Mouse (Mus musculus) left cerebral cortex, adult 2 months (tissue): Measurements from ENCODE around the gene Ppp1r13l. TPM values are rescaled to one million over a fixed set of nuclear protein-coding genes. Genes with fewer than 3 reads are reported as not detected.

ENCODE experiments used
- DNase-seq, 2 experiments: peaks; one replicate each; pipeline ENCODE4 v3.0.0; 2021 to 2022; ENCODE audit warnings: low spot score in 2 of 2, mixed read lengths in 1 of 2; ENCODE audit errors: extremely low spot score in 1 of 2
- H3K27ac ChIP-seq: fragments of 200-600 bp; 2 replicates; pipeline ENCODE4 v1.8.1; 2022
- H3K4me3 ChIP-seq: fragments of 200-600 bp; 2 replicates; pipeline ENCODE4 v1.8.1; 2022
- CTCF ChIP-seq: fragments of 200-600 bp; IDR thresholded peaks from 2 replicates; pipeline ENCODE4 v1.8.1; 2022; ENCODE audit warnings: antibody characterized with exemption, mild to moderate bottlenecking, moderate library complexity
- intact Hi-C: fragments of 180-260 bp; cut with DNase I; formaldehyde crosslinking; loops from one replicate; pipeline ENCODE4 v1.15.1; 2025
- microRNA-seq, 2 experiments: library from miRNA; unstranded; fragments of <30 nt; microRNA quantifications; one replicate each; pipeline ENCODE4 v1.2.0; 2021
- total RNA-seq, 2 experiments: library from RNA; stranded (reverse); gene quantifications; 2 replicates each; pipeline ENCODE4 v1.2.3; 2021

Ppp1r13l gene
- total RNA-seq, 2 experiments from 2014 or later = 7.7 to 7.8 TPM

DNA sequence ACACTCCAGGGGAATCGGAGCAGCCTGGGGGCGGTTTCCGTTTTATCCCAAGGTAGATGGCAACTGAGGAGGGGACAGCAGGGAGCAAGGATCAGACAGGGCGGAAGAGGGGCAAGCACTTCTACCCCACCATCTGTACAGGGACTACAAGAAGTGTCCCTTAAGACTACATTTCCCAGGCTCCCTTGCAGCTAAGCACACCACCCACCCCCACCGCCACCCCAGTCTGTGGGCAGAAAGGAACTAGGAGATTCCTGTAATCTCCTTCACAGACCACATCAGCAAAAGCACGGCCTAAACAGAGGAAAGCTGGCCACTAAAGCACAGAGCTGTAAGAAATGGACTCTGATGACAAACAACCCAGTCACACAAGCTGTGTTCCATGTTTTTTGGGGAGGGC is 66.8 kb downstream of the Ppp1r13l start:
- Histone ChIP-seq H3K4me3 (no peak overlapping the region), H3K27ac (peak overlapping the region; percentile 81)
- intact Hi-C loops = no loop called here
- TF ChIP-seq CTCF = no peak
- DNase-seq = peak in 1 of 2 experiments; percentile 51

DNA sequence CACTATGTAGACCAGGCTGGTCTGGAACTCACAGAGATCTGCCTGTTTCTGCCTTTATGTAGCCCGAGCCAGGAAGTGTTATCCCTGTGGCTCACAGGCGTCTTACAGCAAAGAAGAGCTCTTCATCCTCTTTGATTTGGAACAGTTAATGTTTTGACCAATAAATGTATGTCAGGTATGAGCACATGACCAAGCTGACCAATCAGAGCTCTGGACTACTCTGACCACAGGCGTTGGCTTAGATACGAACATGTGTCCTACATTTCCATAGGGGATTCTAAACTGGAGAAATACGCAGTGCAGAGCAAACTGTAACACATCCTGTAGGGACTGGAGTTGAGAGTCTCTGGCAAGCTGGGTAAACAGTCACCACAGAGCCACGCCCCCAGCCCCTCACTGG is 67.3 kb downstream of the Ppp1r13l start:
- H3K27ac ChIP-seq = peak overlapping the region; percentile 81
- intact Hi-C loops = no loop called here
- no peak overlapping the region for H3K4me3 ChIP-seq
- TF ChIP-seq CTCF = no peak
- no peak for DNase-seq

Small RNA genes within 50 kb of the gene (microRNA-seq; reads per million reads assigned to microRNA genes)
- 0 reads per million in 2 experiments for gene Mir343

Other genes starting within 250 kb of the Ppp1r13l start
- under 1 TPM; 0.21 to 0.27 TPM for gene Gm4969, start 241.4 kb upstream of the Ppp1r13l start, total RNA-seq
- 10 to 100 TPM; 13.4 to 14.3 TPM for gene Fbxo46, start 239.9 kb upstream of the Ppp1r13l start, total RNA-seq
- 10 to 100 TPM; 14.8 to 16.3 TPM for gene Qpctl, start 210.5 kb upstream of the Ppp1r13l start, total RNA-seq
- 10 to 100 TPM; 69.8 to 73.3 TPM for gene Snrpd2, start 210.0 kb upstream of the Ppp1r13l start, total RNA-seq
- 1 to 10 TPM; 1.8 to 1.9 TPM for gene Gipr, start 193.6 kb upstream of the Ppp1r13l start, total RNA-seq
- 100 to 1,000 TPM; 131 to 138 TPM for gene Eml2, start 183.3 kb upstream of the Ppp1r13l start, total RNA-seq
- gene Gpr4, start 147.2 kb upstream of the Ppp1r13l start, total RNA-seq = 1 to 10 TPM; 2.4 to 3.8 TPM
- gene Opa3, start 131.4 kb upstream of the Ppp1r13l start, total RNA-seq = 10 to 100 TPM; 42.7 to 46.8 TPM
- gene Vasp, start 87.9 kb upstream of the Ppp1r13l start, total RNA-seq = 10 to 100 TPM; 13.2 to 14.6 TPM
- not detected for gene Ppm1n, start 79.7 kb upstream of the Ppp1r13l start, total RNA-seq
- gene Rtn2, start 77.1 kb upstream of the Ppp1r13l start, total RNA-seq = 100 to 1,000 TPM; 110 to 122 TPM
- 10 to 100 TPM; 27.0 to 59.5 TPM for gene Fosb, start 49.7 kb upstream of the Ppp1r13l start, total RNA-seq
- gene Ercc1, start 15.0 kb upstream of the Ppp1r13l start, total RNA-seq = 10 to 100 TPM; 48.9 to 51.8 TPM
- 10 to 100 TPM; 17.0 to 17.8 TPM for gene Cd3eap, start 266 bp upstream of the Ppp1r13l start, total RNA-seq
- gene Ercc2, start 22.3 kb downstream of the Ppp1r13l start, total RNA-seq = 10 to 100 TPM; 37.2 TPM
- gene Klc3, start 44.4 kb downstream of the Ppp1r13l start, total RNA-seq = 1 to 10 TPM; 2.4 to 4.1 TPM
- not detected for gene Ckm, start 45.0 kb downstream of the Ppp1r13l start, total RNA-seq
- 10 to 100 TPM; 79.1 to 79.5 TPM for gene Mark4, start 99.1 kb downstream of the Ppp1r13l start, total RNA-seq
- under 1 TPM; 0.26 to 0.36 TPM for gene Exoc3l2, start 103.6 kb downstream of the Ppp1r13l start, total RNA-seq
- gene Bloc1s3, start 148.6 kb downstream of the Ppp1r13l start, total RNA-seq = 1 to 10 TPM; 6.7 to 7.9 TPM
- gene Trappc6a, start 148.6 kb downstream of the Ppp1r13l start, total RNA-seq = 10 to 100 TPM; 16.6 to 18.4 TPM
- gene Nkpd1, start 158.1 kb downstream of the Ppp1r13l start, total RNA-seq = under 1 TPM; 0.44 to 0.84 TPM
- gene Ppp1r37, start 203.3 kb downstream of the Ppp1r13l start, total RNA-seq = 100 to 1,000 TPM; 148 to 150 TPM
- gene Zfp296, start 217.5 kb downstream of the Ppp1r13l start, total RNA-seq = 1 to 10 TPM; 1.5 to 2.0 TPM
- gene Gemin7, start 217.8 kb downstream of the Ppp1r13l start, total RNA-seq = 10 to 100 TPM; 50.1 to 50.8 TPM
- gene Clasrp, start 244.7 kb downstream of the Ppp1r13l start, total RNA-seq = 10 to 100 TPM; 92.7 to 98.3 TPM